Mouse (Mus musculus) thymus, postnatal 10 days (tissue): ENCODE data around the gene Ralbp1.

Experiments used
- DNase-seq, 2 experiments: peaks; one replicate each; pipeline ENCODE4 v3.0.0; 2021; ENCODE audit warnings: low spot score in 2 of 2

Gene Ralbp1

GRCm38 (mm10) chr17:65885697-65886529, at the start of gene Ralbp1:
Ralbp1 (minus strand) TSS chr17:65885798.
- no peak for DNase-seq

- DNase-seq, result no peak
Measured at GRCm38 (mm10) chr17:65933741-65934140, 48.1 kb upstream of the Ralbp1 start.

- no peak for DNase-seq
Measured at GRCm38 (mm10) chr17:65931525-65931924, 45.9 kb upstream of the Ralbp1 start.

GRCm38 (mm10) chr17:65930960-65931359, 45.4 kb upstream of the Ralbp1 start:
- no peak for DNase-seq

- DNase-seq, result no peak
Measured at GRCm38 (mm10) chr17:65930158-65930826, 44.7 kb upstream of the Ralbp1 start.

GRCm38 (mm10) chr17:65929319-65929978, 43.9 kb upstream of the Ralbp1 start:
- no peak for DNase-seq

- no peak for DNase-seq
Measured at GRCm38 (mm10) chr17:65927077-65927476, 41.5 kb upstream of the Ralbp1 start.

- no peak for DNase-seq
Measured at GRCm38 (mm10) chr17:65924218-65924617, 38.6 kb upstream of the Ralbp1 start.

- no peak for DNase-seq
Measured at GRCm38 (mm10) chr17:65921975-65922374, 36.4 kb upstream of the Ralbp1 start.

GRCm38 (mm10) chr17:65919235-65919634, 33.6 kb upstream of the Ralbp1 start:
- DNase-seq, result no peak

GRCm38 (mm10) chr17:65916135-65916668, 30.6 kb upstream of the Ralbp1 start:
- no peak for DNase-seq

GRCm38 (mm10) chr17:65914083-65914482, 28.5 kb upstream of the Ralbp1 start:
- no peak for DNase-seq

- DNase-seq, result no peak
Measured at GRCm38 (mm10) chr17:65912202-65912601, 26.6 kb upstream of the Ralbp1 start.

GRCm38 (mm10) chr17:65911285-65912069, 25.9 kb upstream of the Ralbp1 start:
- DNase-seq, result no peak

- DNase-seq, result no peak
Measured at GRCm38 (mm10) chr17:65908270-65908669, 22.7 kb upstream of the Ralbp1 start.

GRCm38 (mm10) chr17:65906895-65907401, 21.4 kb upstream of the Ralbp1 start:
- DNase-seq, result peak; percentile 46 to 50

- peak in 1 of 2 experiments; percentile 15 for DNase-seq
Measured at GRCm38 (mm10) chr17:65906313-65906894, 20.8 kb upstream of the Ralbp1 start.

GRCm38 (mm10) chr17:65905241-65905640, 19.6 kb upstream of the Ralbp1 start:
- DNase-seq, result no peak

- DNase-seq, result no peak
Measured at GRCm38 (mm10) chr17:65903826-65904225, 18.2 kb upstream of the Ralbp1 start.

- DNase-seq, result no peak
Measured at GRCm38 (mm10) chr17:65903011-65903410, 17.4 kb upstream of the Ralbp1 start.

GRCm38 (mm10) chr17:65902281-65902680, 16.7 kb upstream of the Ralbp1 start:
- DNase-seq, result no peak
